Mouse (Mus musculus) liver, postnatal 0 days (tissue): ENCODE data around the gene Nisch. TPM values are rescaled to one million over a fixed set of nuclear protein-coding genes. Genes with fewer than 3 reads are reported as not detected.

ENCODE experiments used
- ATAC-seq: fragments of 200-750 bp; cut with Nextera tagmentation; 2 replicates; pipeline ENCODE4 v1.8.0; 2017; ENCODE audit warnings: mild to moderate bottlenecking, moderate library complexity
- DNase-seq: peaks from one replicate; pipeline ENCODE4 v3.0.0-alpha.2; 2016
- H3K27ac ChIP-seq: fragments of 300-500 bp; sonication (generic); 2 replicates; pipeline ENCODE4 v1.5.1; 2014; ENCODE audit warnings: antibody characterized with exemption, moderate library complexity, mild to moderate bottlenecking, low read depth
- H3K27me3 ChIP-seq: fragments of 300-500 bp; sonication (generic); 2 replicates; pipeline ENCODE4 v1.6.1; 2014; ENCODE audit warnings: low read length, control low read depth, mixed read lengths; ENCODE audit not compliant: insufficient read depth
- H3K36me3 ChIP-seq: fragments of 300-500 bp; sonication (generic); replicated peaks from 2 replicates; pipeline ENCODE4 v1.6.1; 2014; ENCODE audit warnings: mild to moderate bottlenecking, control low read depth, low read length, moderate library complexity, mixed read lengths; ENCODE audit not compliant: insufficient read depth
- H3K4me1 ChIP-seq: fragments of 300-500 bp; sonication (generic); 2 replicates; pipeline ENCODE4 v1.6.1; 2014; ENCODE audit warnings: antibody characterized with exemption, mild to moderate bottlenecking, control low read depth; ENCODE audit not compliant: insufficient read depth
- H3K4me2 ChIP-seq: fragments of 300-500 bp; sonication (generic); 2 replicates; pipeline ENCODE4 v1.6.1; 2014; ENCODE audit warnings: low read depth, mild to moderate bottlenecking, low read length, moderate library complexity, mixed read lengths
- H3K4me3 ChIP-seq: fragments of 300-500 bp; sonication (generic); 2 replicates; pipeline ENCODE4 v1.5.1; 2014; ENCODE audit warnings: low read depth, low read length
- H3K9ac ChIP-seq: fragments of 300-500 bp; sonication (generic); replicated peaks from 2 replicates; pipeline ENCODE4 v1.6.1; 2014; ENCODE audit warnings: mild to moderate bottlenecking, moderate library complexity
- H3K9me3 ChIP-seq: fragments of 300-500 bp; sonication (generic); 2 replicates; pipeline ENCODE4 v1.6.1; 2016; ENCODE audit warnings: mild to moderate bottlenecking, control low read depth, low read length, mixed read lengths
- CTCF ChIP-seq: sonication (generic); IDR thresholded peaks from 2 replicates; pipeline ENCODE4 v1.5.1; 2016; ENCODE audit warnings: antibody characterized with exemption, low read depth
- EP300 ChIP-seq: IDR thresholded peaks from 2 replicates; pipeline ENCODE4 v1.6.1; 2016; ENCODE audit warnings: antibody characterized with exemption, low read depth, mild to moderate bottlenecking
- WGBS: fragments of 180-500 bp; shearing (Covaris S2); extraction: QIAGEN DNeasy Blood & Tissue Kit; methylation state at CpG from one replicate; pipeline ENCODE4 v1.1.7; 2014; ENCODE audit not compliant: insufficient replicate concordance; 5-methylcytosine and 5-hydroxymethylcytosine counted together
- polyA plus RNA-seq: library from polyadenylated mRNA; unstranded; fragments of >200 nt; fragmentation: Nextera tagmentation; extraction: Ambion mirVana; gene quantifications from 2 replicates; pipeline ENCODE4 v1.2.1, GENCODE M21; 2015

Gene Nisch
- polyA plus RNA-seq, 1 experiment from 2014 or later, result 65.0 TPM

GRCm38 (mm10) chr14:31181512-31181911 lies 35.2 kb downstream of the Nisch start:
- H3K27ac ChIP-seq, result peak overlapping the region; percentile 81
- ATAC-seq (peak; percentile 20; the same call in 1 of the 2 replicates), DNase-seq (peak; percentile 14)
- peaks cover 29% of the 10 kb centered on the region for H3K4me1 ChIP-seq
- peak overlapping the region; percentile 36 for H3K4me3 ChIP-seq
- no peaks in the 10 kb centered on the region for H3K27me3 ChIP-seq
- peak overlapping the region; percentile 53 for H3K9ac ChIP-seq
- peaks cover 75% of the 10 kb centered on the region for H3K36me3 ChIP-seq
- no peaks in the 10 kb centered on the region for H3K9me3 ChIP-seq
- TF ChIP-seq CTCF (no peak), EP300 (no peak)
- 78% methylated on average over 4 of the region's 4 CpGs for WGBS
- H3K4me2 ChIP-seq, result peak overlapping the region; percentile 61

- H3K27ac ChIP-seq, result peak overlapping the region; percentile 2; the same call in 1 of the 2 replicates
- H3K36me3 ChIP-seq, result peaks cover 79% of the 10 kb centered on the region
- no peak for DNase-seq
- 84% methylated on average over 12 of the region's 12 CpGs for WGBS
- no peaks in the 10 kb centered on the region for H3K9me3 ChIP-seq
- no peak for ATAC-seq
- H3K4me1 ChIP-seq, result peaks cover 24% of the 10 kb centered on the region
- peak overlapping the region; percentile 21; the same call in 1 of the 2 replicates for H3K9ac ChIP-seq
- peak overlapping the region; percentile 61 for H3K4me2 ChIP-seq
- no peak for TF ChIP-seq CTCF
- no peak for TF ChIP-seq EP300
- H3K4me3 ChIP-seq, result no peak overlapping the region
- no peaks in the 10 kb centered on the region for H3K27me3 ChIP-seq
Observed at GRCm38 (mm10) chr14:31179677-31180365, 36.9 kb downstream of the Nisch start.

- H3K9me3 ChIP-seq, result no peaks in the 10 kb centered on the region
- no peak for TF ChIP-seq EP300
- TF ChIP-seq CTCF, result no peak
- H3K27me3 ChIP-seq, result no peaks in the 10 kb centered on the region
- no peak overlapping the region for H3K4me2 ChIP-seq
- no peak overlapping the region for H3K27ac ChIP-seq
- H3K4me3 ChIP-seq, result no peak overlapping the region
- H3K9ac ChIP-seq, result no peak overlapping the region
- peaks cover 9% of the 10 kb centered on the region for H3K4me1 ChIP-seq
- H3K36me3 ChIP-seq, result peaks cover 87% of the 10 kb centered on the region
- DNase-seq, result no peak
- ATAC-seq, result no peak
- WGBS, result 84% methylated on average over 5 of the region's 5 CpGs
Observed at GRCm38 (mm10) chr14:31177715-31178114, 39.0 kb downstream of the Nisch start.

GRCm38 (mm10) chr14:31177287-31177686 lies 39.5 kb downstream of the Nisch start:
- ATAC-seq, result no peak

GRCm38 (mm10) chr14:31173537-31173936 lies 43.2 kb downstream of the Nisch start:
- 80% methylated on average over 7 of the region's 7 CpGs for WGBS

More at GRCm38 (mm10) chr14:31177287-31177686, 39.5 kb downstream of the Nisch start:
- Histone ChIP-seq H3K4me1 (peaks cover 9% of the 10 kb centered on the region), H3K9ac (no peak overlapping the region), H3K27ac (no peak overlapping the region), H3K36me3 (peaks cover 89% of the 10 kb centered on the region), H3K4me3 (no peak overlapping the region), H3K4me2 (no peak overlapping the region), H3K27me3 (no peaks in the 10 kb centered on the region), H3K9me3 (no peaks in the 10 kb centered on the region)
- DNase-seq, result peak; percentile 14
- 81% methylated on average over 16 of the region's 16 CpGs for WGBS
- TF ChIP-seq EP300 (no peak), CTCF (no peak)

GRCm38 (mm10) chr14:31172781-31173455 lies 43.8 kb downstream of the Nisch start:
- Histone ChIP-seq H3K4me1 (0 out of 2 replicates have a peak, but pooled peaks cover 3% of the 10 kb centered on the region), H3K27me3 (no peaks in the 10 kb centered on the region), H3K9me3 (no peaks in the 10 kb centered on the region), H3K27ac (peak overlapping the region; percentile 48; the same call in 1 of the 2 replicates), H3K4me2 (no peak overlapping the region), H3K9ac (no peak overlapping the region), H3K4me3 (no peak overlapping the region), H3K36me3 (peaks cover 78% of the 10 kb centered on the region)
- ATAC-seq (peak; percentile 65), DNase-seq (peak; percentile 41)
- no peak for TF ChIP-seq CTCF
- peak; percentile 54; the same call in 1 of the 2 replicates for TF ChIP-seq EP300
- WGBS, result 73% methylated on average over 18 of the region's 18 CpGs

More at GRCm38 (mm10) chr14:31173537-31173936, 43.2 kb downstream of the Nisch start:
- no peak for TF ChIP-seq EP300
- no peak for TF ChIP-seq CTCF
- DNase-seq (no peak), ATAC-seq (no peak)
- Histone ChIP-seq H3K27me3 (no peaks in the 10 kb centered on the region), H3K4me1 (0 out of 2 replicates have a peak, but pooled peaks cover 3% of the 10 kb centered on the region), H3K36me3 (peaks cover 81% of the 10 kb centered on the region), H3K9me3 (no peaks in the 10 kb centered on the region), H3K4me2 (no peak overlapping the region), H3K9ac (no peak overlapping the region), H3K27ac (peak overlapping the region; percentile 39; the same call in 1 of the 2 replicates), H3K4me3 (no peak overlapping the region)
